Mouse (Mus musculus): Measurements from ENCODE around the gene Lrrc4b. TPM values are rescaled to one million over a fixed set of nuclear protein-coding genes. Genes with fewer than 3 reads are reported as not detected.

Gene Lrrc4b
- polyA plus RNA-seq (2014; fragmentation: Nextera tagmentation; extraction: Ambion mirVana) = 0.50 and 0.70 TPM in 2 replicates

DNA sequence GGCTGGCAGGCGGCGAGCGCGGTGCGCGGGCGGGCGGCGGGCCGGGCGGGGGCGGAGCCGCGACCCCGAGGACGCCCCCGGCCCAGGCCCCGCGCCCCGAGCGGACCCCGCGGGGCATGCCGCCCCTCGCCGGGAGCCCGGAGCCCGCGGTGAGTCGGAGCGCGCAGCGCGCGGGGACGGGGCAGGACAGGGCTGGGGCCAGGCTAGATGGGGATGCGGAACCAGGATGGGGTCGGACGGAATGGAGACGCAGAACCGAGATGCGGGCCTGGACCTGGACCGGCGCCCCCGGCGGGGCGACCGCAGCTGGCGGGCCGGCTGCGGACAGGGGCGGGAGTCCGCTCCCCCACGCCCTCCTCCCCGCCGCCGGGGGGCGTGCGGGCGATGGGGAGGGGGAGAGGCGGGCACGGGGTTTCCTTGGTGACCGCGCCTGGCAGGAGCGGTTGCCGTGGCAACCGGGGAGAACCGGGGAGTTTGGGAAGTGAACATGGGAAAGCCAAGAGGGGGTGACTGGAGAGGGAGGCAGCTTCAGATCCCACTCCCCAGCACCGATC lies at the start of gene Lrrc4b:
TSS of gene Lrrc4b (plus strand) at position 51 of the 554 bp plus-strand sequence.
- under 1% methylated on average over 37 of the region's 69 CpGs for WGBS
- no peaks in the 10 kb centered on the region for H3K9me3 ChIP-seq (ENCODE audit: control insufficient read depth, low read length)
- peak within 1 kb of the TSS; percentile 47 for H3K4me3 ChIP-seq (ENCODE audit: low read length)
- ATAC-seq (ENCODE audit: low FRiP score, low TSS enrichment) = peak; percentile 40; the same call in 1 of the 2 replicates
- no peak within 1 kb of the TSS for H3K27ac ChIP-seq (ENCODE audit: low read depth, low read length)
- peak within 1 kb of the TSS; percentile 91 for H3K4me2 ChIP-seq (replicated peaks; ENCODE audit: low read depth, low read length)
- H3K9ac ChIP-seq (ENCODE audit: low read depth, low read length) = peak within 1 kb of the TSS; percentile 44
- H3K4me1 ChIP-seq (ENCODE audit: control insufficient read depth, insufficient read depth, low read length) = 0 out of 2 replicates have a peak, but pooled peaks cover 7% of the 10 kb centered on the region
- H3K27me3 ChIP-seq (ENCODE audit: control insufficient read depth, insufficient read depth, low read length) = peaks cover 53% of the 10 kb centered on the region
- H3K36me3 ChIP-seq (ENCODE audit: control insufficient read depth, insufficient read depth, low read length) = no peaks in the 10 kb centered on the region

DNA sequence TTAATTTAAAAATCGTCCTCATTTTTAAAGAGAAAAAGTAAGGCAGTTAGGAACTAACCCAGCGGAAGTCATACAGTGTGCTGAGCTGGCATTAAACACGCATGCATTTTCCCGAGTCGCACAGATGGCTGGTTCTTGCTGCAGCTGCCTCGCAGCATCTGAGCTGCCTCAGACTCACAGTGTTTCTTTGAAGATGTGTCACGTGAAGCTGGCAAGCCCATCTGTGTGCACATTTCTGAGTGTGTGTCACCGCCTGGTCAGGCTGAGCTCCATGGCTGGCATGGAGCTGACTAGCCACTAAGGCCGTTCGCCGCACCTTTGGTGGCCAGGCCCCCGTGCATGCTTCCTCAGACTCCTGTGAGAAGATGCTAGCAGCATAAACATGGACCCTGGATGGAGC lies 46.3 kb upstream of the Lrrc4b start:
- H3K9ac ChIP-seq (ENCODE audit: low read depth, low read length) = no peak overlapping the region
- 79% methylated on average over 12 of the region's 12 CpGs for WGBS
- H3K27ac ChIP-seq (ENCODE audit: low read depth, low read length) = no peak overlapping the region
- no peaks in the 10 kb centered on the region for H3K36me3 ChIP-seq (ENCODE audit: control insufficient read depth, insufficient read depth, low read length)
- ATAC-seq (ENCODE audit: low FRiP score, low TSS enrichment) = no peak
- no peak overlapping the region for H3K4me2 ChIP-seq (replicated peaks; ENCODE audit: low read depth, low read length)
- H3K4me1 ChIP-seq (ENCODE audit: control insufficient read depth, insufficient read depth, low read length) = peaks cover 2% of the 10 kb centered on the region; the same call in 1 of the 2 replicates
- H3K27me3 ChIP-seq (ENCODE audit: control insufficient read depth, insufficient read depth, low read length) = no peaks in the 10 kb centered on the region
- no peaks in the 10 kb centered on the region for H3K9me3 ChIP-seq (ENCODE audit: control insufficient read depth, low read length)
- H3K4me3 ChIP-seq (ENCODE audit: low read length) = no peak overlapping the region

DNA sequence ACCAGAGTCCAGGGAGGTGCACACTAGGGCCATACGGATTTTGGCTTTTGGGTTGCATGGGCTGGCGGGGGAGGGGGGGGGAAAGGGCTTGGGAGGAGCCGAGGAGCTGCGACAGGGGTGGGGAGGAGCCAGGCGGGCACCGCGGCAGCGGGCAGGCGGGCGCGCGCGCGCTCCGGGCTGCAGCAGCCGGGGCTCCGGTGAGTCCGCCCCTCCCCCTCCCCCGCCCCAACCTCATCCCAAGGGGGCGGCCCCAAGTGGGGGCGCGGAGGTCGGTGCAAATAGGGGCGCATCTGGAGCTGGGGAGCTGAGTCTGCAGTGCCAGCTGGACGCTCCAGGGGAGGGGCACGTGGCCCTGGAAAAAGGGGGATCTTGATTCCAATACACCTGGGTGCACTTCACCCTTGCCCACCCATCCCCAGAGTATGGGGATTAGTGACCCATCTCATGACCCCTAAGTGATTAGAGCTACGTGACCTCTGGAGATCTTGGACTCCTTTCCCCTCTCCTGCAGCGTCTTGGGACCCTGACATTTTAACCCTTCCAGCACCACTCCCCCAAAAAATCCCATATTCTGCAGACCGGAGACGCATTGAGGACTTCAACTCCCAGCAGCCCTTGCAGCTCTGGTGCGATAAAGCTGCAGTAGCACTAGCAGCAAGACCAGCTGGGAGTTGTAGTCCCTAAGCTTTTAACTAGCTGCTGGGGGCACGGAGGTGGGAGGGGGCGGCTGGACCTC lies 44.7 kb upstream of the Lrrc4b start, which contains the start of gene Syt3:
TSS of gene Syt3 (plus strand) at position 123 of the 736 bp plus-strand sequence.
- Histone ChIP-seq H3K4me1 (ENCODE audit: control insufficient read depth, insufficient read depth, low read length) (peaks cover 2% of the 10 kb centered on the region; the same call in 1 of the 2 replicates), H3K9me3 (ENCODE audit: control insufficient read depth, low read length) (no peaks in the 10 kb centered on the region), H3K27me3 (ENCODE audit: control insufficient read depth, insufficient read depth, low read length) (no peaks in the 10 kb centered on the region), H3K9ac (ENCODE audit: low read depth, low read length) (peak within 1 kb of the TSS; percentile 55), H3K36me3 (ENCODE audit: control insufficient read depth, insufficient read depth, low read length) (no peaks in the 10 kb centered on the region), H3K27ac (ENCODE audit: low read depth, low read length) (no peak within 1 kb of the TSS), H3K4me3 (ENCODE audit: low read length) (peak within 1 kb of the TSS; percentile 44), H3K4me2 (replicated peaks; ENCODE audit: low read depth, low read length) (peak within 1 kb of the TSS; percentile 74)
- 0% methylated on average over 17 of the region's 33 CpGs for WGBS
- ATAC-seq (ENCODE audit: low FRiP score, low TSS enrichment) = peak; percentile 88

DNA sequence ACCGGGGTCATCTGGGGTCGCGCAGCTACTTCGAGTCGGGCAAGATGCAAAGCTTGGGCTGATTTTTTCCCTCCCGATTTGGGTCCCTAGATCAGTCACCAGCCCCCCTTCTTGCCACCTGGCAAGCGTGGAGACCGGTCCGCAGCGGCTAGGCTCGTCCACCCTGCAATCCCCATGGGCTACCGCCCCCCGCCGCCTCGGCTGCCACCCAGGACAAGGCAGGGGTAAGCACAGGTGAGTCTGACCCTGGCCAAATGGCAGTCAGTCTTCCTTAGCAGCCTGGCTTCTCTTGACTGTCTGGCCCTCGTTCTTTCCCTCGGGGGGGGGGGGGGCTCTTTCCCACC lies 44.1 kb upstream of the Lrrc4b start:
- Histone ChIP-seq H3K4me1 (ENCODE audit: control insufficient read depth, insufficient read depth, low read length) (peaks cover 2% of the 10 kb centered on the region; the same call in 1 of the 2 replicates), H3K27ac (ENCODE audit: low read depth, low read length) (no peak overlapping the region), H3K4me3 (ENCODE audit: low read length) (peak overlapping the region; percentile 44), H3K9ac (ENCODE audit: low read depth, low read length) (peak overlapping the region; percentile 47; the same call in 1 of the 2 replicates), H3K36me3 (ENCODE audit: control insufficient read depth, insufficient read depth, low read length) (no peaks in the 10 kb centered on the region), H3K4me2 (replicated peaks; ENCODE audit: low read depth, low read length) (peak overlapping the region; percentile 74), H3K9me3 (ENCODE audit: control insufficient read depth, low read length) (no peaks in the 10 kb centered on the region), H3K27me3 (ENCODE audit: control insufficient read depth, insufficient read depth, low read length) (no peaks in the 10 kb centered on the region)
- WGBS = 1% methylated on average over 17 of the region's 17 CpGs
- ATAC-seq (ENCODE audit: low FRiP score, low TSS enrichment) = peak; percentile 62

DNA sequence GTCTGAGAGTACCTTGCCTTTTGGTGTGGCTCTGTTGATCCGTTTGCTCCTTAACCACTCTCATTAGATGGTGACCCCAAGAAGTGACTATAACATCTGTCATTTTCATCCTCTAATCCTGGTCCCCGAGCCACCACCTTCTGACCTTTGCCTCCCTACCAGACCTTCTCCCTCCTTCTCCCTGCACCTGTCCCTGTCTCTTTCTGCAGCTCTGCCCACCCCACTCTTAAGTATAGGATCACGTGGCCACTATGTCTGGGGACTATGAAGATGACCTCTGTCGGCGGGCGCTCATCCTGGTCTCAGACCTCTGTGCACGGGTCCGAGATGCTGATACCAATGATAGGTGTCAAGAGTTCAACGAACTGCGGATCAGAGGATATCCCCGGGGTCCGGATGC lies 43.1 kb upstream of the Lrrc4b start, which contains the start of gene 1700008O03Rik:
TSS of gene 1700008O03Rik (minus strand) at position 101 of the 400 bp plus-strand sequence.
- Histone ChIP-seq H3K27ac (ENCODE audit: low read depth, low read length) (no peak within 1 kb of the TSS), H3K9ac (ENCODE audit: low read depth, low read length) (peak within 1 kb of the TSS; percentile 47; the same call in 1 of the 2 replicates), H3K4me1 (ENCODE audit: control insufficient read depth, insufficient read depth, low read length) (peaks cover 2% of the 10 kb centered on the region; the same call in 1 of the 2 replicates), H3K36me3 (ENCODE audit: control insufficient read depth, insufficient read depth, low read length) (no peaks in the 10 kb centered on the region), H3K4me2 (replicated peaks; ENCODE audit: low read depth, low read length) (peak within 1 kb of the TSS; percentile 74), H3K4me3 (ENCODE audit: low read length) (peak within 1 kb of the TSS; percentile 44), H3K27me3 (ENCODE audit: control insufficient read depth, insufficient read depth, low read length) (no peaks in the 10 kb centered on the region), H3K9me3 (ENCODE audit: control insufficient read depth, low read length) (no peaks in the 10 kb centered on the region)
- no peak for ATAC-seq (ENCODE audit: low FRiP score, low TSS enrichment)
- WGBS = 81% methylated on average over 12 of the region's 12 CpGs

DNA sequence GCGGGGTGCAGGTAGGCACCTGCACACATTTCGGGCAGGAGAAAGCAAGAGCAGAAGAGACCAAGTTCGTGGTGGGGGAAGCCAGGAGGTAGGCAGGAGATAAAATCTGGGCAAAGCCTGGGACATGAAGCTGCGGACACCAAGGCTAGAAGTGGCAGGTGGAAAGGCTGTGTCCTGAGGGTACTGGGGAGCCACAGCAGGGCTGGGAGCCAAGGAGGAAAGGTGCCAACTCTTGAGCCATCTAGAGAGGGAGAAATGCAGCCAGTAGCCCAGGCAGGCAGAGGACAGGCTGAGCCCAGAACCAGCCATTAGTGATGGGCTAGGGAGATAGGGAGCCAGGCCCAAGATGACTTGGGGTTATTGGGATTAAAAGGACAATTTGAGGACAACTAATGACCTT lies 37.0 kb upstream of the Lrrc4b start:
- no peak overlapping the region for H3K4me3 ChIP-seq (ENCODE audit: low read length)
- H3K4me1 ChIP-seq (ENCODE audit: control insufficient read depth, insufficient read depth, low read length) = no peaks in the 10 kb centered on the region
- WGBS = 87% methylated on average over 4 of the region's 4 CpGs
- H3K9ac ChIP-seq (ENCODE audit: low read depth, low read length) = no peak overlapping the region
- no peak for ATAC-seq (ENCODE audit: low FRiP score, low TSS enrichment)
- H3K27me3 ChIP-seq (ENCODE audit: control insufficient read depth, insufficient read depth, low read length) = no peaks in the 10 kb centered on the region
- H3K36me3 ChIP-seq (ENCODE audit: control insufficient read depth, insufficient read depth, low read length) = no peaks in the 10 kb centered on the region
- no peak overlapping the region for H3K4me2 ChIP-seq (replicated peaks; ENCODE audit: low read depth, low read length)
- H3K9me3 ChIP-seq (ENCODE audit: control insufficient read depth, low read length) = no peaks in the 10 kb centered on the region
- no peak overlapping the region for H3K27ac ChIP-seq (ENCODE audit: low read depth, low read length)

DNA sequence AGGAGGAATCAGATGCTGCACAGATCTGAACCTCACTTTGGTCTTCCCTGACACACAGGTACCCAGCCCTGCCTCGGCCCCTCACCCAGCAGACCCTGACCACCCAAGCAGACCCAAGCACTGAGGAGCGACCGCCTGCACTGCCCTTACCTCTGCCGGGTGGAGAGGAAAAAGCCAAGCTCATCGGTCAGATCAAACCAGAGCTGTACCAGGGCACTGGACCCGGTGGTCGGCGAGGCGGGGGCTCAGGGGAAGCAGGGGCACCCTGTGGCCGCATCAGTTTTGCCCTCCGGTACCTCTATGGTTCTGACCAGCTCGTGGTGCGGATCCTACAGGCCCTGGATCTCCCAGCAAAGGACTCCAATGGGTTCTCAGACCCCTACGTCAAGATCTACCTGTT lies 36.5 kb upstream of the Lrrc4b start:
- WGBS = 82% methylated on average over 14 of the region's 14 CpGs
- H3K27me3 ChIP-seq (ENCODE audit: control insufficient read depth, insufficient read depth, low read length) = no peaks in the 10 kb centered on the region
- H3K9ac ChIP-seq (ENCODE audit: low read depth, low read length) = no peak overlapping the region
- no peaks in the 10 kb centered on the region for H3K4me1 ChIP-seq (ENCODE audit: control insufficient read depth, insufficient read depth, low read length)
- no peak overlapping the region for H3K4me3 ChIP-seq (ENCODE audit: low read length)
- no peak for ATAC-seq (ENCODE audit: low FRiP score, low TSS enrichment)
- no peaks in the 10 kb centered on the region for H3K36me3 ChIP-seq (ENCODE audit: control insufficient read depth, insufficient read depth, low read length)
- H3K4me2 ChIP-seq (replicated peaks; ENCODE audit: low read depth, low read length) = no peak overlapping the region
- no peak overlapping the region for H3K27ac ChIP-seq (ENCODE audit: low read depth, low read length)
- no peaks in the 10 kb centered on the region for H3K9me3 ChIP-seq (ENCODE audit: control insufficient read depth, low read length)

DNA sequence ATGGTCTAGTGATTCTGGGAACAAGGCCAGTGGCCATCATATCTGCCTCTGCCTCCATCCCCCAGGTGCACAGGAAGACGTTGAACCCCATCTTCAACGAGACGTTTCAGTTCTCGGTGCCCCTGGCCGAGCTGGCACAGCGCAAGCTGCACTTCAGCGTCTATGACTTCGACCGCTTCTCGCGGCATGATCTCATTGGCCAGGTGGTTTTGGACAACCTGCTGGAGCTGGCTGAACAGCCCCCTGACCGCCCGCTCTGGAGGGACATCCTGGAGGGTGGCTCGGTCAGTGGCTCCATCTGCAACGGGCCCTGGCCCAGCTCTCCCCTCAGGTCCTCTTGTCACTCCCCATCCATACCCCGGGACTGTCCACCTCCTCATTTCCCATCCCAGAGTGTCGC lies 35.5 kb upstream of the Lrrc4b start:
- Histone ChIP-seq H3K4me3 (ENCODE audit: low read length) (no peak overlapping the region), H3K9ac (ENCODE audit: low read depth, low read length) (no peak overlapping the region), H3K27me3 (ENCODE audit: control insufficient read depth, insufficient read depth, low read length) (no peaks in the 10 kb centered on the region), H3K36me3 (ENCODE audit: control insufficient read depth, insufficient read depth, low read length) (no peaks in the 10 kb centered on the region), H3K4me1 (ENCODE audit: control insufficient read depth, insufficient read depth, low read length) (no peaks in the 10 kb centered on the region), H3K4me2 (replicated peaks; ENCODE audit: low read depth, low read length) (no peak overlapping the region), H3K9me3 (ENCODE audit: control insufficient read depth, low read length) (no peaks in the 10 kb centered on the region), H3K27ac (ENCODE audit: low read depth, low read length) (no peak overlapping the region)
- WGBS = 91% methylated on average over 17 of the region's 17 CpGs
- ATAC-seq (ENCODE audit: low FRiP score, low TSS enrichment) = no peak

DNA sequence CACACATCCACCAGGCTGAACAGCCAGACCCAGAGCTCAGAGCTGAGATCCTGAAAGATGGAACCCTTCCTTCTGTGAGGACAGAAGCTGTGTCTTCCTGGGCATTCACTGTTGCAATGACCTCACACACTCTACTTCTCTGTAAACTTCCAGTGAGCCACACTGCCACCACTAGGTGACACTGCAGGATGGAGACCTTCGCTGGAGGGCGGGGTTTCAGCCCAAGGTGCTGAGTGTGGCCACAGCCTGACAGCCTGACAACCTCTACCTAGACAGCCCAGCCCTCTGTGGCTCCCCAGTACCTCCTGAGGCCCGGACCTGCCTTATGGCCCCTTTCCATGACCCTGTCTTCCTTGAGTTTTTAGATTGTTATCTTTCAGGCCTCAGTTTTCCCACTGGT lies 30.2 kb upstream of the Lrrc4b start:
- Histone ChIP-seq H3K27me3 (ENCODE audit: control insufficient read depth, insufficient read depth, low read length) (no peaks in the 10 kb centered on the region; the same call in 1 of the 2 replicates), H3K9me3 (ENCODE audit: control insufficient read depth, low read length) (no peaks in the 10 kb centered on the region), H3K4me1 (ENCODE audit: control insufficient read depth, insufficient read depth, low read length) (no peaks in the 10 kb centered on the region), H3K27ac (ENCODE audit: low read depth, low read length) (no peak overlapping the region), H3K4me3 (ENCODE audit: low read length) (no peak overlapping the region), H3K36me3 (ENCODE audit: control insufficient read depth, insufficient read depth, low read length) (no peaks in the 10 kb centered on the region), H3K4me2 (replicated peaks; ENCODE audit: low read depth, low read length) (no peak overlapping the region), H3K9ac (ENCODE audit: low read depth, low read length) (no peak overlapping the region)
- ATAC-seq (ENCODE audit: low FRiP score, low TSS enrichment) = peak; percentile 79
- WGBS = 14% methylated on average over 3 of the region's 3 CpGs

Measured in kidney, embryonic 14.5 days (tissue).